Mouse (Mus musculus) G1E (cell line): ENCODE data around the gene Aatf. TPM values are rescaled to one million over a fixed set of nuclear protein-coding genes. Genes with fewer than 3 reads are reported as not detected.

Experiments used
- ATAC-seq: 2 replicates; pipeline ENCODE4 v1.8.0; 2016; ENCODE audit warnings: mild to moderate bottlenecking; ENCODE audit not compliant: insufficient number of reproducible peaks, poor library complexity, low FRiP score, severe bottlenecking; ENCODE audit errors: extremely low read depth
- DNase-seq: peaks from one replicate; pipeline ENCODE4 v3.0.0; 2012; ENCODE audit warnings: low spot score
- H3K27me3 ChIP-seq: 2 replicates; pipeline ENCODE4 v1.6.1; 2012; ENCODE audit warnings: mild to moderate bottlenecking, low read length, inconsistent platforms; ENCODE audit not compliant: insufficient read depth
- H3K36me3 ChIP-seq: replicated peaks from 2 replicates; pipeline ENCODE3; 2012; ENCODE audit warnings: mild to moderate bottlenecking, inconsistent platforms
- H3K4me1 ChIP-seq: 2 replicates; pipeline ENCODE4 v1.6.1; 2012; ENCODE audit warnings: low read depth, low read length, inconsistent platforms, mixed read lengths; ENCODE audit not compliant: insufficient read depth
- H3K4me3 ChIP-seq: 2 replicates; pipeline ENCODE4 v1.5.1; 2012; ENCODE audit warnings: low read depth, mild to moderate bottlenecking, inconsistent platforms, low read length, moderate library complexity, mixed read lengths
- H3K9me3 ChIP-seq: replicated peaks from 2 replicates; pipeline ENCODE4 v1.6.1; 2012; ENCODE audit warnings: inconsistent platforms
- CTCF ChIP-seq: IDR thresholded peaks from 2 replicates; pipeline ENCODE4 v1.5.1; 2012; ENCODE audit warnings: low read depth, low read length, inconsistent platforms, mixed read lengths
- GATA1 ChIP-seq: IDR thresholded peaks from 2 replicates; pipeline ENCODE4 v1.6.1; 2012; ENCODE audit warnings: borderline replicate concordance, low read length, inconsistent platforms, mixed read lengths
- GATA2 ChIP-seq: IDR thresholded peaks from 2 replicates; pipeline ENCODE4 v1.6.1; 2012; ENCODE audit warnings: low read depth, low read length, inconsistent platforms, borderline replicate concordance
- POLR2AphosphoS5 ChIP-seq: IDR thresholded peaks from 2 replicates; pipeline ENCODE4 v1.6.1; 2012; ENCODE audit warnings: low read depth, low read length, inconsistent platforms; ENCODE audit not compliant: insufficient replicate concordance
- TAL1 ChIP-seq: conservative IDR thresholded peaks from 2 replicates; pipeline ENCODE4 v1.6.1; 2012; ENCODE audit warnings: low read depth, low read length, inconsistent platforms, mixed read lengths
- polyA plus RNA-seq: library from polyadenylated mRNA; stranded (reverse); fragments of >175 nt; gene quantifications from 2 replicates; pipeline ENCODE4 v1.2.3, GENCODE M21; 2012
- total RNA-seq, 2 experiments: library from RNA; stranded (forward) in 1 of 2; stranded (reverse) in 1 of 2; fragments of 200-1000 nt in 1 of 2; fragments of >200 nt in 1 of 2; fragmentation: Nextera tagmentation in 1 of 2; gene quantifications; 2 replicates each; pipeline ENCODE4 v1.2.3; 2014 to 2017

The Aatf gene
- total and polyA plus RNA-seq, 3 experiments, result 43.3 to 94.6 (median 82.2) TPM

DNA sequence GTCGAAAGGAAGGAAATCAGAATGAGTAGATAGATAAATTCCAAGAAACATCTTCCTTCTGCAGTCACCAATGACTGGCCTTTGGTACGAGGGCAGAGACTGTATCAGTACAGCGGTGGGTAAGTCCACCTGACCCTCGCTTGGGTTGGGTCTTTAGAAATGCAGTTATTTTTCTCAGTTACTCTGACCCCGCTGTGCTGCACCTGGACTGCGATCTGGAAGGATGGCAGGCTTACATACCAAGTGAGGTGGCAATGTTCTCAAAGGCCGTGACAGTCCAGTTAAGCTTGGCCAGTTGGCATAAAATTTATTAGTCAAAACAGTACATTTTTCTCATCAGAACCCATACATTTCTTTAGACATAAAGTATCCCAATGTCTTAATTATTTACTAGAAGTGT is 59.4 kb downstream of the Aatf start:
- Histone ChIP-seq H3K4me1 (peaks cover 42% of the 10 kb centered on the region), H3K27me3 (no peaks in the 10 kb centered on the region), H3K9me3 (no peaks in the 10 kb centered on the region), H3K4me3 (no peak overlapping the region), H3K36me3 (peaks cover 68% of the 10 kb centered on the region)
- no peak for ATAC-seq
- TF ChIP-seq GATA2 (no peak), GATA1 (no peak)
- DNase-seq, result no peak

DNA sequence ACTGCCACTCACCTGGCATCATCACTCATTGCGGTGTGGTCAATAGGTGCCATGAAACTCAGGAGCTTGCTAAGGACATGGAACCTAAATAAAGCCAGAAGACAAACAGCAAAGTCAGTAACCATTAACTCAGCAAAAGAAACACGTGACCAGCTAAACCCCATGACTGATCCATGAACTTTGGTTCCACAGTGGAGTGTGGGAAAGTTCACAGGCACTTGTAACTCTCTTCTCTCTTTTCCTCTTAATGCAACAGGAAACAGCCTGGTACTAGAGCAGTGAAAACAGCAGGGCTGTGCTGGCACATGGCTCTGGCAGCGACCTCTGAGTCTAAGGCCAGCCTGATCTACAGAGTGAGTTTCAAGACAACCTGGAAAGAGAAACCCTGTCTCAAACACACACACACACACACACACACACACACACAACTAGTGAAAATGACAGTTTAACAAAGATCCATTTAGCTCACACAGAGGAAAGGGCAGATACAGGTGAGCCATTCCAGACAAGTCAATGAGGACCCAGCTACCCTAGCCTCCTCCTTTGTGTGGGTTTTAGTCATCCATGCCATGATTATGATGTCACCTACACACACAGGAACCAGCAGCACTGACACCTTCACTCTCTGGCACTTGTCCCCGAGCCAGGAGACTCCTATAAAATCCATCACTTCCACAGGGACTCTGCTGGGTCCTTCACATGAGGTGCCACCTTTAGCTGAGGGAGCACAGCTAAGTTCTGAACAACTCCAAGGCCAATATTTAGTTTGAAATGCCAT is 70.6 kb downstream of the Aatf start:
- H3K4me3 ChIP-seq, result no peak overlapping the region
- peaks cover 94% of the 10 kb centered on the region for H3K36me3 ChIP-seq
- no peaks in the 10 kb centered on the region for H3K27me3 ChIP-seq
- no peak for TF ChIP-seq TAL1
- no peaks in the 10 kb centered on the region for H3K9me3 ChIP-seq
- H3K4me1 ChIP-seq, result peaks cover 16% of the 10 kb centered on the region
- DNase-seq (no peak), ATAC-seq (no peak)

DNA sequence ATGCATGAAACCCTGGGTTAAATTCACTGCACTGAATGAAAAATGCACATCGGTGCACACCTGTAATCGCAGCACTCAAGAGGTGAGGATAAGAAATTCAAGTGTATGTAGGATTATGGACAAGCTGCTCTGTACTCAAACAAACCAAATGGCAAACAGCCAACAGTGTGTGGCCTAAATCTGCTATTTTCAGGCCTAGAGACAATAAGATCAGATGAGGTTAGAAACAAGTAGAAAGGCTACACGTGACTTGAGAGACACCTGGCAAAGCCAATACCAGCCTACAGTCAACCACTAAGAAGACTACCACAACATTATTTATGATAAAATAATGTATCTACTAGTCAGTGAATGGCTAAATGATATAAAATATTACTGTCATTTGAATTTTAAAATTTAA is 72.9 kb downstream of the Aatf start:
- no peak for ATAC-seq
- no peak for TF ChIP-seq TAL1
- TF ChIP-seq GATA2, result no peak
- no peak for TF ChIP-seq POLR2AphosphoS5
- no peak for TF ChIP-seq CTCF
- no peak for TF ChIP-seq GATA1
- H3K4me3 ChIP-seq, result no peak overlapping the region
- DNase-seq, result no peak
- H3K27me3 ChIP-seq, result no peaks in the 10 kb centered on the region
- peaks cover 92% of the 10 kb centered on the region for H3K36me3 ChIP-seq
- H3K9me3 ChIP-seq, result no peaks in the 10 kb centered on the region
- H3K4me1 ChIP-seq, result peaks cover 17% of the 10 kb centered on the region

DNA sequence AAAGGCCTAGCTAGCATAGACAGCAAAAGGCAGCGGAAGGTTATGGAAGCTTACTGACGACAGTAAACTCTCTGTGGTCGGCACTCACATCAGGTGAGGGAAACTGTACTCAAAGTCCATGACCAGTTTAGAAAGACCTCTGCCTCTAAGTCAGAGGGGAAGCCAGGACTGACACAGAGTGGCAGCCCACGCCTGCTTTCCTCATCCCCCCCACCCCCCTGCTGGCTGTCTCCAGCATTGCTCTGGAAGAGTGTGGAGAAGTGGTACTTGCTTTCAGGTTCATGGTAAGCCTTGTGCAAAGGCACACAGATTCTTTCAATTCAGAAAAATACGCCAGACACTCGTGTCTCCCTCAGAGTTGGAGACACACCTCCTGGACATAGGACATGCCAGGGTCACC is 78.4 kb downstream of the Aatf start:
- peaks cover 92% of the 10 kb centered on the region for H3K36me3 ChIP-seq
- H3K27me3 ChIP-seq, result no peaks in the 10 kb centered on the region
- DNase-seq, result no peak
- TF ChIP-seq CTCF (peak; percentile 69), TAL1 (no peak)
- H3K4me3 ChIP-seq, result no peak overlapping the region
- no peaks in the 10 kb centered on the region for H3K9me3 ChIP-seq
- ATAC-seq, result no peak
- peaks cover 24% of the 10 kb centered on the region for H3K4me1 ChIP-seq

GRCm38 (mm10) chr11:84430336-84430735 is 83.0 kb downstream of the Aatf start:
- H3K9me3 ChIP-seq, result no peaks in the 10 kb centered on the region
- no peaks in the 10 kb centered on the region for H3K27me3 ChIP-seq
- peaks cover 90% of the 10 kb centered on the region for H3K36me3 ChIP-seq
- DNase-seq, result no peak
- H3K4me3 ChIP-seq, result no peak overlapping the region
- ATAC-seq, result no peak
- H3K4me1 ChIP-seq, result peaks cover 21% of the 10 kb centered on the region
- no peak for TF ChIP-seq GATA1
- TF ChIP-seq GATA2, result no peak
- no peak for TF ChIP-seq TAL1
- no peak for TF ChIP-seq POLR2AphosphoS5
- TF ChIP-seq CTCF, result no peak

DNA sequence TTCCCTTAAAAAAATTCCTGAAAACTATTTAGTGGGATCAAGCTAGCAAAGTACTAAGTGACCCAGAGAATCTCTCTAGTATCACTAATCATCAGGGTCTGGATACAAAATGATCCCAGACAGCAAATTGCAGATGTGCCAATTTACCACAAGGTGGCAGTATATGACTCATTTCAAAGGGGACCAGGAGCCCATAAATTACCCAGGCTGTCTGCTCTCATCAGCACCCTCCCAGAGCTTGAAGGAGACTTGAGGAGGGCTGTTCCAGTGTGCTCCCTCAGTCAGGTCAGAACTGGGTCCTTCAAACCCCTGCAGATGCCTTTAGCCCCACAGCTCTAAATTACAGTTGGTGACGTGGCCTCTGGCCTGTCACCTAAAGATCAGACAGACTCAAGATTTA is 83.7 kb downstream of the Aatf start:
- DNase-seq (peak; percentile 59), ATAC-seq (no peak)
- peaks cover 16% of the 10 kb centered on the region for H3K4me1 ChIP-seq
- H3K36me3 ChIP-seq, result peaks cover 90% of the 10 kb centered on the region
- H3K4me3 ChIP-seq, result no peak overlapping the region
- no peaks in the 10 kb centered on the region for H3K27me3 ChIP-seq
- TF ChIP-seq GATA2, result no peak
- TF ChIP-seq CTCF, result peak; percentile 61
- H3K9me3 ChIP-seq, result no peaks in the 10 kb centered on the region

GRCm38 (mm10) chr11:84426633-84426998 is 86.7 kb downstream of the Aatf start:
- H3K27me3 ChIP-seq, result no peaks in the 10 kb centered on the region
- DNase-seq, result no peak
- ATAC-seq, result no peak
- TF ChIP-seq CTCF (no peak), GATA2 (no peak), POLR2AphosphoS5 (no peak), TAL1 (no peak)
- peaks cover 92% of the 10 kb centered on the region for H3K36me3 ChIP-seq
- H3K4me1 ChIP-seq, result peaks cover 5% of the 10 kb centered on the region; the same call in 1 of the 2 replicates
- no peak overlapping the region for H3K4me3 ChIP-seq
- no peaks in the 10 kb centered on the region for H3K9me3 ChIP-seq
